Comparison of ENCODE assay signal across 25 mouse cellular contexts in genomic region chr7:100126514-100126913, GRCm38 (mm10). TPM values are rescaled to one million over a fixed set of nuclear protein-coding genes. Genes with fewer than 3 reads are reported as not detected.
DNase-seq lines count a peak whose midpoint lies in the region; ATAC-seq lines count a peak whose summit lies in the region.
"Had no signal": no experiment of that assay in that cellular context is flagged by ENCODE, and none has a peak within 500 bp of the region (broad histone marks: within the 10 kb centered on the region; RNA-seq: fewer than 3 reads in every experiment).

No protein-coding gene starts in this region.

- no peak overlapping the region for H3K27ac ChIP-seq in stomach, embryonic 15.5 days
- no peak overlapping the region for H3K27ac ChIP-seq in hindbrain, embryonic 13.5 days
- no peak overlapping the region for H3K27ac ChIP-seq in embryonic facial prominence, embryonic 10.5 days (replicated peaks)
- H3K27ac ChIP-seq: embryonic facial prominence, embryonic 13.5 days; forebrain, embryonic 12.5 days; forebrain, embryonic 15.5 days; hindbrain, embryonic 10.5 days; hindbrain, embryonic 14.5 days; hindbrain, postnatal 0 days had no signal

- H3K4me1 ChIP-seq in stomach, embryonic 15.5 days: peaks cover 8% of the 10 kb centered on the region; the same call in 1 of the 2 replicates
- no peaks in the 10 kb centered on the region for H3K4me1 ChIP-seq in hindbrain, embryonic 13.5 days (replicated peaks)
- peaks cover 15% of the 10 kb centered on the region for H3K4me1 ChIP-seq in embryonic facial prominence, embryonic 10.5 days
- H3K4me1 ChIP-seq: embryonic facial prominence, embryonic 13.5 days had no signal

- no peak overlapping the region for H3K4me2 ChIP-seq in stomach, embryonic 15.5 days
- no peak overlapping the region for H3K4me2 ChIP-seq in hindbrain, embryonic 13.5 days
- H3K4me2 ChIP-seq: embryonic facial prominence, embryonic 13.5 days; forebrain, embryonic 12.5 days; forebrain, embryonic 15.5 days; heart, embryonic 11.5 days; hindbrain, embryonic 14.5 days had no signal

- intact Hi-C loops in heart, postnatal 36 days (cut with DNase I): no loop called here

- H3K9ac ChIP-seq in stomach, embryonic 15.5 days: no peak overlapping the region
- no peak overlapping the region for H3K9ac ChIP-seq in hindbrain, embryonic 13.5 days
- H3K9ac ChIP-seq: embryonic facial prominence, embryonic 13.5 days; forebrain, embryonic 12.5 days; forebrain, embryonic 15.5 days; hindbrain, embryonic 14.5 days had no signal

- H3K9me3 ChIP-seq in stomach, embryonic 15.5 days: no peaks in the 10 kb centered on the region
- H3K9me3 ChIP-seq in hindbrain, embryonic 13.5 days: no peaks in the 10 kb centered on the region
- H3K9me3 ChIP-seq in embryonic facial prominence, embryonic 10.5 days: peaks cover 7% of the 10 kb centered on the region
- H3K9me3 ChIP-seq: embryonic facial prominence, embryonic 13.5 days; forebrain, embryonic 12.5 days; forebrain, embryonic 15.5 days; hindbrain, embryonic 10.5 days had no signal

- H3K36me3 ChIP-seq in stomach, embryonic 15.5 days: no peaks in the 10 kb centered on the region
- no peaks in the 10 kb centered on the region for H3K36me3 ChIP-seq in hindbrain, embryonic 13.5 days
- H3K36me3 ChIP-seq in embryonic facial prominence, embryonic 10.5 days (replicated peaks): no peaks in the 10 kb centered on the region
- H3K36me3 ChIP-seq: embryonic facial prominence, embryonic 13.5 days; forebrain, embryonic 12.5 days; forebrain, embryonic 15.5 days; hindbrain, embryonic 10.5 days had no signal

- H3K27me3 ChIP-seq in stomach, embryonic 15.5 days (replicated peaks): no peaks in the 10 kb centered on the region
- H3K27me3 ChIP-seq in hindbrain, embryonic 13.5 days: no peaks in the 10 kb centered on the region
- H3K27me3 ChIP-seq in embryonic facial prominence, embryonic 10.5 days (replicated peaks; ENCODE audit: low read depth, poor library complexity, severe bottlenecking): no peaks in the 10 kb centered on the region
- H3K27me3 ChIP-seq: embryonic facial prominence, embryonic 13.5 days; forebrain, embryonic 12.5 days; forebrain, embryonic 15.5 days had no signal

- peak; percentile 77 for ATAC-seq in stomach, embryonic 15.5 days (ENCODE audit: insufficient read depth, low FRiP score, low read depth)
- ATAC-seq in hindbrain, embryonic 13.5 days (ENCODE audit: low FRiP score): no peak
- ATAC-seq: activated CD4-positive, CD25-positive, alpha-beta regulatory T cell, adult 4 months; forebrain, embryonic 15.5 days; hindbrain, postnatal 0 days had no signal

- WGBS in stomach, embryonic 15.5 days: 65% methylated on average over 7 of the region's 7 CpGs
- 73% methylated on average over 7 of the region's 7 CpGs for WGBS in hindbrain, embryonic 13.5 days
- WGBS in embryonic facial prominence, embryonic 10.5 days: 77% methylated on average over 7 of the region's 7 CpGs

- H3K4me3 ChIP-seq in stomach, embryonic 15.5 days (replicated peaks): no peak overlapping the region
- no peak overlapping the region for H3K4me3 ChIP-seq in hindbrain, embryonic 13.5 days
- no peak overlapping the region for H3K4me3 ChIP-seq in embryonic facial prominence, embryonic 10.5 days
- H3K4me3 ChIP-seq: embryonic facial prominence, embryonic 13.5 days; erythroblast, embryonic 14.5 days; forebrain, embryonic 12.5 days; forebrain, embryonic 15.5 days; hindbrain, embryonic 10.5 days had no signal

- DNase-seq in heart, adult 11 months: peak; percentile 29
- DNase-seq in heart, postnatal 36 days: no peak
- peak; percentile 27 for DNase-seq in testis, postnatal 10 days (ENCODE audit: low spot score)
- no peak for DNase-seq in testis, postnatal 14 days (ENCODE audit: low spot score)
- no peak for DNase-seq in right cerebral cortex, postnatal 25 days
- no peak for DNase-seq in embryonic facial prominence, embryonic 10.5 days (ENCODE audit: low spot score)
- DNase-seq: adrenal gland, adult 8-10 months; adrenal gland, postnatal 25 days; cerebellum, adult 11-12 months; cerebellum, adult 9-10 months; cerebellum, postnatal 14 days; gastrocnemius, postnatal 10 days; gastrocnemius, postnatal 36 days had no signal

RNA-seq across cellular contexts. Expression of gene Pold3, which starts 5.1 kb away (rescaled TPM):
- total RNA-seq in heart, postnatal 36 days (2021): 10 to 100 TPM in 1 of 2 experiments, 1 to 10 TPM in 1; 9.0 to 14.0 TPM
- 55.1 and 58.3 TPM in 2 replicates for polyA plus RNA-seq in stomach, embryonic 15.5 days (2015; fragmentation: Nextera tagmentation; extraction: Ambion mirVana)
- 43.7 and 45.0 TPM in 2 replicates for polyA plus RNA-seq in hindbrain, embryonic 13.5 days (2015; fragmentation: Nextera tagmentation; extraction: Ambion mirVana)
- polyA plus RNA-seq in embryonic facial prominence, embryonic 10.5 days (2016; fragmentation: Nextera tagmentation; extraction: Ambion mirVana): 103 and 106 TPM in 2 replicates

RNA-seq across cellular contexts. Expression of gene Lipt2, which starts 32.6 kb away (rescaled TPM):
- total RNA-seq in heart, postnatal 36 days (2021): 1 to 10 TPM; 5.5 to 5.7 TPM
- 18.0 and 21.9 TPM in 2 replicates for polyA plus RNA-seq in stomach, embryonic 15.5 days (2015; fragmentation: Nextera tagmentation; extraction: Ambion mirVana)
- polyA plus RNA-seq in hindbrain, embryonic 13.5 days (2015; fragmentation: Nextera tagmentation; extraction: Ambion mirVana): 16.3 and 17.3 TPM in 2 replicates
- 27.0 and 28.3 TPM in 2 replicates for polyA plus RNA-seq in embryonic facial prominence, embryonic 10.5 days (2016; fragmentation: Nextera tagmentation; extraction: Ambion mirVana)

RNA-seq across cellular contexts. Expression of gene Kcne3, which starts 49.8 kb away (rescaled TPM):
- under 1 TPM; 0.81 to 1.00 TPM for total RNA-seq in heart, postnatal 36 days (2021)
- 24.4 and 26.2 TPM in 2 replicates for polyA plus RNA-seq in stomach, embryonic 15.5 days (2015; fragmentation: Nextera tagmentation; extraction: Ambion mirVana)
- 0.58 and 0.66 TPM in 2 replicates for polyA plus RNA-seq in hindbrain, embryonic 13.5 days (2015; fragmentation: Nextera tagmentation; extraction: Ambion mirVana)
- polyA plus RNA-seq in embryonic facial prominence, embryonic 10.5 days (2016; fragmentation: Nextera tagmentation; extraction: Ambion mirVana): 17.0 and 19.7 TPM in 2 replicates
- total RNA-seq: ES-E14; hindbrain, postnatal 0 days had no signal
- polyA plus RNA-seq: activated CD4-positive, CD25-positive, alpha-beta regulatory T cell, adult 4 months; erythroblast, embryonic 14.5 days had no signal

Comparison
In these comparisons a context has a peak if more than half of its experiments do, and no peak if none do; other contexts are left out.
1. DNase-seq: peak in heart, adult 11 months (single experiment) and testis, postnatal 10 days (single experiment); none in heart, postnatal 36 days (0 of 2), testis, postnatal 14 days (single experiment), right cerebral cortex, postnatal 25 days (single experiment) and embryonic facial prominence, embryonic 10.5 days (single experiment).
2. RNA of gene Kcne3, which starts 49.8 kb away (polyA plus RNA-seq): 24.4 to 26.2 TPM in stomach, embryonic 15.5 days and 17.0 to 19.7 TPM in embryonic facial prominence, embryonic 10.5 days; 0.58 to 0.66 TPM in hindbrain, embryonic 13.5 days; every median in the first group is over 10 times any median in the second.